Mouse (Mus musculus) adrenal gland, postnatal 14 days (tissue): ENCODE measurements at regions not wholly inside any gene's neighbourhood (a gene's known extent, or its start where the extent isn't known, plus 50 kb on each side); places are given as distances from the start of the nearest gene placed in this dataset.

Experiments
- DNase-seq: peaks from one replicate; pipeline ENCODE4 v3.0.0; 2021; ENCODE audit warnings: mixed read lengths

DNA sequence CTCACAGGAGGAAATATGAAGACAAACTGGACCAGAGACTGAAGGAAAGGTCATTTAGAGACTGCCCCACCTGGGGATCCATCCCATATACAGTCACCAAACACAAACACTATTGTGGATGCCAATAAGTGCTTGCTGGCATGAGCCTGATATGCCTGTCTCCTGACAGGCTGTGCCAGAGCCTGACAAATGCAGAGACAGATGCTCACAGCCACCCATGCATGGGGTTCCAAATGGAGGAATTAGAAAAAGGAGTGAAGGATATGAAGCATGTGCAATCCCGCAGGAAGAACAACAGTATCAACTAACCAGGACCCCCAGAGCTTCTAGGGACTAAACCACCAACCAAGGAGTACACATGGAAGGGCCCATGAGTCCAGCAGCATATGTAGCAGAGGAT lies 505.9 kb downstream of the Gm6685 start:
- no peak for DNase-seq

DNA sequence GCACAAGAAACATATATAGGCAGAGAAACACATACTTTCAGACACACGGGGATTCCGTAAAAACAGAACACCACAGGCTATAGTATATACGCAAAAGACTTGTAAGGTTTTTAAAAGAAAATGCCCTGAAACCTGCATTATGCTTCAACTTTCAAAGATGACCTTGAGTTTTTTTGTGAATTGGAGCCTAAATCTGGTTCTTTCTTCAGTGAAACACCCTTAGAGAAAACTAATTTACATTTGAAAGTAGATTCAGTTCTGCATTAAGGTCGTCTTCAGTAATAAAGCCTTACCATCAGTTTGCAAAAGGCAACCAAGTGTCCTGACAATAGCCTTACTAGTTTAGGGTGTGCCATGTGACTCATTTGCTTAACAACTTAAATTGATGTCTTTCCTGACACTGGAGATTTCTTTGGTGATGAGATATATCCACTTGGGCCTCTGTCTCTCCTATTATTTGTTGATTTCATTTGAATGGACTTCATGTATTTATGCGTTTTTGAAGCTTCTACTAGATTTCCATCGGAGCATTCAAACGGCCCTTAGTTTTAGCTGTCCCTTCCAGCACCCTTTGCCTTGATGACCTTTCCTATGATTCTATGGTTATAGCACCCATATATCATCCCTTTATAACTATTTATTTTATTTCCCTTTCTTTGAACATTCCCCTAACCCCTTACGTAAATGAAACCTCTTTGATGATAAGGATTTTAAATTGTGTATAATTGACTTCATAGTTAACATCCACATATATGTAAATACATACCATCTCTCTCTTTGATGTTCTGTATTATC lies 539.6 kb downstream of the Gm6685 start:
- DNase-seq, result no peak

DNA sequence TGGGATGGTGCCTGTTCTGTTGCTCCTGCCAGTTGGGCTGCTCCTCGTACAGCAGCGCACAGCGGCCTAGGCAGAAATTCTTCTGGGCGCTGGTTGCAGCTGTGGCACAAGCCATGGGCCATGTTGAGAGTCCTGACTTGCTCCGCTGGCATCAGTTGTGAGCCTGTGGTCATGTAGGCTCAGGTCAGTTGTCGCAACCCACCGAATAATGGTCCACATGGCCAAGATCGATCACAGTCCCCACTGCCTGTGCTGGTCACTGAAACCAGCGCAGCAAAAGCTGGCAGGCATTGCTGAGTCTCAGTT lies 585.8 kb downstream of the Gm6685 start:
- DNase-seq, result no peak

DNA sequence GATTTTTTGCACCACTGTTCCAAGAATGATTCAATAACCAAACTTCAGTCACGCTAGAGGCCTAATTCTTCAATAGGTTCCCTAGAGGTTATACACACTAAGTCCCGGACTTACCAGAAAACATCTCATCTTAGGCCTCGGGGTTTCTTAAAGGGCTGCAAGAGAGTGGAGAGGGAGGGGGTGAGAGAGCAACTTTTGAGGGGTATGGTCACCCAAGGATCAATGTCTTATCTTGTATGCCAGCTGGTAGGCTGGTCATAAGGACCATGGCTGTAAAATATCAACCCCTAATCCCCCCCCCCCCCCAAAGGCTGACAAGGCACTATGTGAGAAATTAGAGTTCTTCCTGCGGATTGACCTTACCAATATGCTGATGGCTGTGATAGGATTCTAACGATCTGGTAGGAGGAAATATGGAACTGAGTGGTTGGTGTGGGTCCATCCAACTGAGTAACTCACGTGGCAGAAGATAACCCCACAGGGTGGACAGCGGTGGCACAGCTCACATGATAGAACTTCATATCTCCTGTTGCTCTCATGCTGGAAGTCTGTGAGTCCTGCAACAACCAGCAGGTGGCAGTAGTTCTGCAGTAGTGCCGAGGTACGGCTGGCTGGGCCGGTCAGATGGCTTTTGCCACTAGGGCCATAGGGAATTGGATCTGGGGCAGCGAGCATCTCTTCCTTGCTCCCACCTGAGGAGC lies 586.3 kb downstream of the Gm6685 start:
- DNase-seq, result peak; percentile 66

DNA sequence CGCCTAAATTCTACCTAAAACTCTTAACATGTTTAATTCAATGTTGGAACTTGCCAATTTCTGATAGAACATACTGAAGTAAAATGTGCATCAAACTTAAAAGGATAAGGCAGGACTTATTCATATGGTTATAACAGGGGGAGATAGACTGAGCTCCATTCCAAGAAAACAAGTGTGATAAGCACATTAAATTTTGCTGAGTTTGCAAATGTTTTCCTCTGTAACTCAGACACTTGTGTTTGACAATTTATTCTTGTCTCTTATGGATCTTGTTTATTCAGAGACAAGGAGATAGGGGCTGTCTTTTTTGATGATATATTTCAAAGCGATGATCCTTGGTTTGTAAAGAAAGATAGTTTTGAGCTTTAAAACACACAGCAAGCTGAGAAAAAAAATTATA lies 613.6 kb downstream of the Gm6685 start:
- DNase-seq, result no peak

DNA sequence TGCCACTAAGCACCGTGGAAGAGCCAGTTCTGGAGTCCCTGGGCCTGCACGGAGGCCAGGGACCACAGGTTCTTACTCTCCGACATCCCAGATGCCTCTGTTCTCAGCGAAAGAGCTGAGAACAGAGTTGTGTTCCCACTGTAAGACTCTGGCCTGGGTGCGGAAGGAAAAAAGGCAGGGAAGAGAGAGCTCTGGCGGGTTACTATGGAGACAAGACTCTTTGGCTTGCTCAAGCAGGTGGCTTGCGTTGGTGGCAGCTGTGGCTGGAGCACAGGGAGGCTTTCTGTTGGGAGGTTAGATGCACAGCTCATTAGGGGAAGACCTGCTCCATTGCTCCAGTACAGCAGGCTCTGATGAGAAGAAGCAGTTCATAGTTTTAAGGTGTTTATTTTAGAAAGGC lies 618.3 kb downstream of the Gm6685 start:
- DNase-seq, result no peak

DNA sequence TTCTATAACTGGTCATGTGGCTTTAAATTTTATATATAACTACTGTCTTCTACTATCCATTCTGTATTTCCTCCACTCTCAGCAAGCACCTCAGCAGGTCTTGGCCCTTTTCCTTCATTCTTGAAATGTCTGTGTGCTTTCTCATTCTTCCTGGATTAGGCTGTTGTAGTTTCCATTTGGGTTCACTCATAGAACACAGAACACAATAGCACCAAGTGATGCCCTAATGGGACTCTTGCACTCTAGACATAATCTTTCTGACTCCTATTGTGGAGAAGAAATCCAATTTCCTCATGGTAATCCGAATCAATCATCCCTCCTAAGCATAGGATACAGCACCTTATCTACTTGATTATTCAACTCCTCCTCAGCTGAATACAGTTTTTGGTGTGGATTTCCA lies 667.2 kb downstream of the Gm6685 start:
- no peak for DNase-seq
